Mouse (Mus musculus) stomach, postnatal 0 days (tissue): ENCODE measurements at regions not wholly inside any gene's neighbourhood (a gene's known extent, or its start where the extent isn't known, plus 50 kb on each side); places are given as distances from the start of the nearest gene placed in this dataset.

ENCODE experiments used
- ATAC-seq: fragments of 200-750 bp; cut with Nextera tagmentation; 2 replicates; pipeline ENCODE4 v1.8.0; 2017; ENCODE audit not compliant: low FRiP score, low TSS enrichment
- DNase-seq: peaks from one replicate; pipeline ENCODE4 v3.0.0-alpha.2; 2016; ENCODE audit warnings: low spot score
- H3K27ac ChIP-seq: fragments of 300-500 bp; sonication (generic); replicated peaks from 2 replicates; pipeline ENCODE4 v1.5.1; 2014; ENCODE audit warnings: mild to moderate bottlenecking, control low read depth
- H3K27me3 ChIP-seq: fragments of 300-500 bp; sonication (generic); 2 replicates; pipeline ENCODE4 v1.6.1; 2014; ENCODE audit warnings: low read length; ENCODE audit not compliant: control insufficient read depth, insufficient read depth
- H3K36me3 ChIP-seq: fragments of 300-500 bp; sonication (generic); 2 replicates; pipeline ENCODE4 v1.6.1; 2014; ENCODE audit warnings: low read length, mixed read lengths; ENCODE audit not compliant: control insufficient read depth, insufficient read depth
- H3K4me1 ChIP-seq: fragments of 300-500 bp; sonication (generic); replicated peaks from 2 replicates; pipeline ENCODE4 v1.6.1; 2014; ENCODE audit warnings: antibody characterized with exemption; ENCODE audit not compliant: control insufficient read depth, insufficient read depth
- H3K4me2 ChIP-seq: fragments of 300-500 bp; sonication (generic); replicated peaks from 2 replicates; pipeline ENCODE4 v1.6.1; 2014; ENCODE audit warnings: low read depth, mild to moderate bottlenecking, control low read depth, moderate library complexity
- H3K4me3 ChIP-seq: fragments of 300-500 bp; sonication (generic); 2 replicates; pipeline ENCODE4 v1.5.1; 2014; ENCODE audit warnings: low read depth, low read length, control low read depth
- H3K9ac ChIP-seq: fragments of 300-500 bp; sonication (generic); 2 replicates; pipeline ENCODE4 v1.6.1; 2014; ENCODE audit warnings: mild to moderate bottlenecking, low read length, control low read depth, mixed read lengths
- H3K9me3 ChIP-seq: fragments of 300-500 bp; sonication (generic); 2 replicates; pipeline ENCODE4 v1.6.1; 2016; ENCODE audit warnings: low read length; ENCODE audit not compliant: control insufficient read depth
- CTCF ChIP-seq: IDR thresholded peaks from 2 replicates; pipeline ENCODE4 v1.5.1; 2016; ENCODE audit warnings: antibody characterized with exemption, low read depth, mild to moderate bottlenecking, moderate library complexity
- EP300 ChIP-seq: optimal IDR thresholded peaks from 2 replicates; pipeline ENCODE3; 2016; ENCODE audit warnings: antibody characterized with exemption
- WGBS: fragments of 180-500 bp; shearing (Covaris S2); extraction: QIAGEN DNeasy Blood & Tissue Kit; methylation state at CpG from one replicate; pipeline ENCODE4 v1.1.7; 2014; 5-methylcytosine and 5-hydroxymethylcytosine counted together

DNA sequence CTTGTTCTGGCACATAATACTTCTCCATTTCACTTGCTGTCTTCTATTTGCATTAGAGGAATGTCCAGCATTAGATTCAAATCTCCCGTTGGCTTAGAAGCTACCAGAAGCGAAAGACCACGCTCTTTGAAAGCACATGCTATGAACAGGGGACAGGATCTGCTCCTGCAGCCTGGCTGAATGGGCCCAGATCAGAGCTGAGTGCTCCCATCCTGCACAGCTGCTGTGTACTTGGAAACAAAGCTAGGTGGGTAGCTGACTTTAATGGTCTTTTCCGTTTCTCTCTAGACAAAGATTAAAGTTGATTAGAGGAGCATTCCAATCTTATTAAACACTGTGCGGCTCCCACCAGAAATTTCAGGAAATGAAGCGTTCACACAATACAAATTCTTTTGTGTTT lies 468.6 kb downstream of the Mctp2 start:
- H3K9me3 ChIP-seq, result no peaks in the 10 kb centered on the region
- no peak overlapping the region for H3K4me3 ChIP-seq
- no peak for DNase-seq
- no peak overlapping the region for H3K9ac ChIP-seq
- no peak overlapping the region for H3K4me2 ChIP-seq
- H3K36me3 ChIP-seq, result no peaks in the 10 kb centered on the region
- no peak for ATAC-seq
- 57% methylated on average over 6 of the region's 6 CpGs for WGBS
- no peak for TF ChIP-seq CTCF
- TF ChIP-seq EP300, result no peak
- H3K27ac ChIP-seq, result no peak overlapping the region
- H3K27me3 ChIP-seq, result no peaks in the 10 kb centered on the region
- H3K4me1 ChIP-seq, result no peaks in the 10 kb centered on the region

DNA sequence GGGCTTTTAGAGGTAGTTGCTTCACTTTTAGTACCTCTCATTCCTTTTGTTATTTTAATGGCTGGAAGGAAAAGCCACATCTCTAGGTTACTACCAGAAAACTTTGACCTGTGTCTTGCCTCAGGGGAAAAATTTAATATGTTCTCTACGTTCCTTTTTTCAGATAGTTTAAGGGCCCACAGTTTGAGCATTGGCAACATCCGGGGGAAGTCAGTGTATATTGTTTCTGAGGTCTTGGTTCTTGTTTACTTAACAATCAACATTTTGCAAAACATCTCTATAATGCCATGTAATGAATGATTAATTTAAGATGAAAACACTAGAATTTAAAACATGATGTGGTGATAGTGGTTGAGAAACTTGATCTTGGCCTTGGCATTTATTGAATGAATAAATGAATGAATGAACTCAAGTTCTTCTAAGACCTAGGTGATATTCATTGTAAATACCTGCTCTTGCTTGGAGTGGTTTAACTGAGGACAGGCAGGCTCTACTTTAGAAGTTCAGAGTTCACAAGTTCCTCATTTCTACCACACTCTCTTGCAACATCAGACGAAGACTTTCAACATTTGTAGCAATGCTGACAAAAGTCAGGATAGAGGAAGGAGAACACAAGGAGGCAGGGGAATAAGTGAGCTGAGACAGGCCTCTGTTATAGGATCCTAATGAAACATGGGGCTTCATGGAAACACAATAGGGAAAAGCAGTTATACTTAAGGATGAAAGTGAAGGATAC lies 474.4 kb downstream of the Mctp2 start:
- no peak overlapping the region for H3K4me3 ChIP-seq
- no peak overlapping the region for H3K4me2 ChIP-seq
- no peaks in the 10 kb centered on the region for H3K9me3 ChIP-seq
- no peaks in the 10 kb centered on the region for H3K27me3 ChIP-seq
- no peaks in the 10 kb centered on the region for H3K36me3 ChIP-seq
- 73% methylated on average over 3 of the region's 3 CpGs for WGBS
- H3K9ac ChIP-seq, result no peak overlapping the region
- DNase-seq (no peak), ATAC-seq (no peak)
- H3K27ac ChIP-seq, result no peak overlapping the region
- TF ChIP-seq CTCF (no peak), EP300 (no peak)
- no peaks in the 10 kb centered on the region for H3K4me1 ChIP-seq

GRCm38 (mm10) chr7:71829567-71829966 lies 476.8 kb downstream of the Mctp2 start:
- H3K36me3 ChIP-seq, result no peaks in the 10 kb centered on the region
- no peaks in the 10 kb centered on the region for H3K4me1 ChIP-seq
- no peaks in the 10 kb centered on the region for H3K9me3 ChIP-seq
- H3K9ac ChIP-seq, result no peak overlapping the region
- no peak overlapping the region for H3K4me3 ChIP-seq
- WGBS, result 53% methylated on average over 6 of the region's 6 CpGs
- no peak for TF ChIP-seq CTCF
- TF ChIP-seq EP300, result no peak
- DNase-seq, result no peak
- no peaks in the 10 kb centered on the region for H3K27me3 ChIP-seq
- no peak overlapping the region for H3K27ac ChIP-seq
- no peak overlapping the region for H3K4me2 ChIP-seq
- ATAC-seq, result no peak

DNA sequence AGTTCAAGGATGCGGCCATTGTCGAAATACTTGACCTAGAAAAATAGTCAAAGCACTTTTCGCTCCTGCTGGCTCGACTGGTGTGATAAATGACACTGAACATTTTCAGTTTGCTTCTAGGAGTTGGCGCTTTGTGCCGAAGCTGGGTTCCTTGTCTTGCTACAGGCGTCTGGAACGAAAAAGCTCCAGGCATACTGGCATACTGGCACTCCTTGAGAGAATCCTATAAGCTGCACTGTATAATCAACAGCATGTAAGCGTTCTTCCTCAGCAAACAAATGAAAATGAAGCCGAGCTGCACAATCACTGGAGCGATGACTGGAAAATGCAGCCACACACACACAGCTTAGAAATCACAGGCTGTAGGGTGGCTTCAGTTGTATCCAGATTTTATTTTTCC lies 464.9 kb upstream of the Gm10295 start:
- H3K9ac ChIP-seq, result no peak overlapping the region
- H3K9me3 ChIP-seq, result no peaks in the 10 kb centered on the region
- H3K27ac ChIP-seq, result no peak overlapping the region
- DNase-seq (no peak), ATAC-seq (no peak)
- no peaks in the 10 kb centered on the region for H3K27me3 ChIP-seq
- TF ChIP-seq EP300 (no peak), CTCF (no peak)
- H3K4me2 ChIP-seq, result no peak overlapping the region
- WGBS, result 66% methylated on average over 11 of the region's 11 CpGs
- H3K4me3 ChIP-seq, result no peak overlapping the region
- no peaks in the 10 kb centered on the region for H3K36me3 ChIP-seq
- H3K4me1 ChIP-seq, result no peaks in the 10 kb centered on the region

DNA sequence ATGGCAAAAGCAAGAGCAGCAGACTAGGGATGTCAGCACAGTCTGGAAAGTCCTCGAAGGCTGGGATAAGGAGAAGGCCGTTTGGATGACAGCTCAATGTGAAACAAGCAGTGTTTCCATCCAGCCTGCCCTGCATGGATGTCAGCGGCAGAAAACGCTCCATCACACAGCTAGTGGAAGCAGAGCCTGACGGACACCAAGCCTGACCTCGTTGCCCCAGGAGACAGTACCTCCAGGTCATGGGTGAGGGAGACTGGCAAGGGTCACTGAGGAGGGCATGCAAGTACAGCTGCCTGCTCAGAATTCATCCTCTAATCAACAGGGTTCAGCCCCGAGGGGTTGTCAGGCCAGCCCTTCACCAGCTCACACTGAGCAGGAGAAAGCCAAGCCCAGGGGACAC lies 442.9 kb upstream of the Gm10295 start:
- Histone ChIP-seq H3K4me2 (no peak overlapping the region), H3K36me3 (no peaks in the 10 kb centered on the region), H3K27ac (no peak overlapping the region), H3K4me1 (no peaks in the 10 kb centered on the region), H3K4me3 (no peak overlapping the region), H3K27me3 (no peaks in the 10 kb centered on the region), H3K9ac (no peak overlapping the region), H3K9me3 (no peaks in the 10 kb centered on the region)
- WGBS, result 33% methylated on average over 7 of the region's 7 CpGs
- ATAC-seq, result no peak
- no peak for DNase-seq
- no peak for TF ChIP-seq EP300
- TF ChIP-seq CTCF, result no peak

DNA sequence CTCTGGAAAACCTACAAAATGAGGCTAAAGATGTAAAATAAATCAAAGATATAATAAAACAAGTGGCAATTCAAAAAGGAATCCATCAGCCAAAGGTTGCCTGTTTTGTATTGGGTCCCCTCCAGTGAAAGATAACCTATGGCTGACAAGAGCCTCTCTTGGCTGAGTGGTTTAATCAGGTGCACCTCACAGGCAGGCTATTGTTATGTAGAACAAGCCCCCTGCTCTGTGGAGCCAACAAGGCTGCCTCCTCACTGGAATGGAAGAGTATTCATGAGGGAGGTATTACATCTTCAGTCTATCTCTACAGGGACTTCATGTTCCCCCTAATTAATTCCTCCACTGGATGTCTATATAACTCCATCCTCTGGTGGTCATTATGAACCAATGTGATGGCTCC lies 437.1 kb upstream of the Gm10295 start:
- Histone ChIP-seq H3K27me3 (no peaks in the 10 kb centered on the region), H3K36me3 (no peaks in the 10 kb centered on the region), H3K4me2 (no peak overlapping the region), H3K9ac (no peak overlapping the region), H3K4me1 (no peaks in the 10 kb centered on the region), H3K4me3 (no peak overlapping the region), H3K27ac (no peak overlapping the region), H3K9me3 (no peaks in the 10 kb centered on the region)
- no peak for DNase-seq
- ATAC-seq, result no peak
- TF ChIP-seq EP300, result no peak
- TF ChIP-seq CTCF, result no peak
